Mouse (Mus musculus) ES-E14 (cell line): ENCODE measurements around the gene Slit3. TPM values are rescaled to one million over a fixed set of nuclear protein-coding genes. Genes with fewer than 3 reads are reported as not detected.

Experiments used
- DNase-seq: peaks from one replicate; pipeline ENCODE4 v3.0.0-alpha.2; 2013; ENCODE audit warnings: low read depth, low spot score
- H3K27ac ChIP-seq: 2 replicates; pipeline ENCODE4 v1.5.1; 2012; ENCODE audit warnings: low read depth, mild to moderate bottlenecking, low read length, moderate library complexity, mixed read lengths; ENCODE audit not compliant: poor library complexity, insufficient read depth, severe bottlenecking
- H3K36me3 ChIP-seq: 2 replicates; pipeline ENCODE4 v1.6.1; 2012; ENCODE audit warnings: mild to moderate bottlenecking, low read length, moderate library complexity, mixed read lengths; ENCODE audit not compliant: control insufficient read depth, poor library complexity, insufficient read depth, severe bottlenecking
- H3K4me1 ChIP-seq, 2 experiments: fragments of 150-350 bp in 1 of 2; sonication (generic) in 1 of 2; 2 replicates each; pipeline ENCODE4 v1.6.1; 2012; ENCODE audit warnings: low read length in 2 of 2, mild to moderate bottlenecking in 1 of 2, mixed read lengths in 1 of 2; ENCODE audit not compliant: control insufficient read depth in 2 of 2, insufficient read depth in 2 of 2, poor library complexity in 1 of 2
- H3K4me3 ChIP-seq, 2 experiments: fragments of 150-350 bp in 1 of 2; sonication (generic) in 1 of 2; 2 replicates each; pipeline ENCODE4 v1.5.1; 2012; ENCODE audit warnings: low read length in 2 of 2, low read depth in 1 of 2, mild to moderate bottlenecking in 1 of 2, mixed read lengths in 1 of 2; ENCODE audit not compliant: insufficient read depth in 1 of 2, poor library complexity in 1 of 2, severe bottlenecking in 1 of 2
- H3K9ac ChIP-seq: 2 replicates; pipeline ENCODE4 v1.6.1; 2012; ENCODE audit warnings: low read depth, mild to moderate bottlenecking, low read length, mixed read lengths; ENCODE audit not compliant: poor library complexity, insufficient read depth, severe bottlenecking
- H3K9me3 ChIP-seq: fragments of 150-350 bp; sonication (generic); 2 replicates; pipeline ENCODE4 v1.6.1; 2012; ENCODE audit warnings: low read depth, mild to moderate bottlenecking, low read length; ENCODE audit not compliant: control insufficient read depth, insufficient read depth
- CHD2 ChIP-seq: IDR thresholded peaks from 2 replicates; pipeline ENCODE4 v1.6.1; 2014; ENCODE audit warnings: mild to moderate bottlenecking, low read depth, low read length, inconsistent platforms
- HCFC1 ChIP-seq: IDR thresholded peaks from 2 replicates; pipeline ENCODE4 v1.6.1; 2012; ENCODE audit warnings: low read length, inconsistent platforms, borderline replicate concordance; ENCODE audit not compliant: insufficient read depth
- MAFK ChIP-seq: IDR thresholded peaks from 2 replicates; pipeline ENCODE4 v1.6.1; 2014; ENCODE audit warnings: mild to moderate bottlenecking, low read depth, low read length, inconsistent platforms; ENCODE audit not compliant: insufficient read depth
- ZC3H11A ChIP-seq: IDR thresholded peaks from 2 replicates; pipeline ENCODE4 v1.6.1; 2012; ENCODE audit warnings: low read depth, mild to moderate bottlenecking, inconsistent platforms, low read length, borderline replicate concordance
- ZNF384 ChIP-seq: IDR thresholded peaks from 2 replicates; pipeline ENCODE4 v1.6.1; 2012; ENCODE audit warnings: low read depth, low read length, inconsistent platforms
- in situ Hi-C, 2 experiments: fragments of 600-800 bp; cut with MboI; formaldehyde crosslinking; loops; one replicate each; pipeline ENCODE4 v1.15.1; 2025; ENCODE audit warnings: low sequenced_read_pairs in 2 of 2, inconsistent platforms in 1 of 2; ENCODE audit not compliant: unreplicated experiment in 2 of 2
- total RNA-seq: library from RNA; depleted of rRNA; stranded (reverse); fragments of 300-350 nt; gene quantifications from 2 replicates; pipeline ENCODE4 v1.2.3, GENCODE M21; 2012

Gene Slit3
- total RNA-seq, 1 experiment = 3.7 TPM

- in situ Hi-C loops = loop anchor here in 1 of 2 experiments (25.0 kb wide), 1 partner anchor 189 kb away; no protein-coding TSS in a partner anchor
Measured at GRCm38 (mm10) chr11:35473617-35473996, 352.6 kb downstream of the Slit3 start.

GRCm38 (mm10) chr11:35480146-35480545 lies 359.1 kb downstream of the Slit3 start:
- Histone ChIP-seq H3K36me3 (no peaks in the 10 kb centered on the region), H3K27ac (no peak overlapping the region), H3K4me1 (peaks cover 0 to 4% of the 10 kb centered on the region in 2 experiments; a peak in 1 of 4 replicates), H3K9me3 (no peaks in the 10 kb centered on the region), H3K9ac (no peak overlapping the region), H3K4me3 (no peak overlapping the region)
- DNase-seq = peak; percentile 15
- TF ChIP-seq ZC3H11A = no peak
- no peak for TF ChIP-seq HCFC1
- no peak for TF ChIP-seq MAFK
- no peak for TF ChIP-seq CHD2
- no peak for TF ChIP-seq ZNF384
- in situ Hi-C loops = no loop called here

More at GRCm38 (mm10) chr11:35473617-35473996, 352.6 kb downstream of the Slit3 start:
- no peak for TF ChIP-seq ZC3H11A
- 0 out of 2 replicates have a peak, but pooled peaks have one; percentile 18 for TF ChIP-seq MAFK
- H3K9me3 ChIP-seq = no peaks in the 10 kb centered on the region
- H3K9ac ChIP-seq = no peak overlapping the region
- no peaks in the 10 kb centered on the region for H3K4me1 ChIP-seq
- H3K27ac ChIP-seq = no peak overlapping the region
- DNase-seq = no peak
- H3K36me3 ChIP-seq = no peaks in the 10 kb centered on the region
- no peak overlapping the region for H3K4me3 ChIP-seq

GRCm38 (mm10) chr11:35481611-35482363 lies 360.8 kb downstream of the Slit3 start:
- Histone ChIP-seq H3K36me3 (no peaks in the 10 kb centered on the region), H3K9ac (no peak overlapping the region), H3K27ac (no peak overlapping the region), H3K9me3 (no peaks in the 10 kb centered on the region), H3K4me1 (peaks cover 2 to 4% of the 10 kb centered on the region in 2 experiments; a peak in 1 of 4 replicates), H3K4me3 (no peak overlapping the region)
- TF ChIP-seq CHD2 (no peak), ZC3H11A (no peak), ZNF384 (no peak), MAFK (no peak), HCFC1 (no peak)
- no peak for DNase-seq
- in situ Hi-C loops = no loop called here

- Histone ChIP-seq H3K27ac (no peak overlapping the region), H3K36me3 (no peaks in the 10 kb centered on the region), H3K9ac (no peak overlapping the region), H3K9me3 (no peaks in the 10 kb centered on the region), H3K4me3 (no peak overlapping the region), H3K4me1 (peaks cover 4 to 7% of the 10 kb centered on the region in 2 experiments; a peak in 2 of 4 replicates)
- peak; percentile 11 for DNase-seq
- in situ Hi-C loops = no loop called here
- TF ChIP-seq CHD2 = no peak
- no peak for TF ChIP-seq ZC3H11A
- TF ChIP-seq ZNF384 = no peak
- no peak for TF ChIP-seq MAFK
- TF ChIP-seq HCFC1 = no peak
Measured at GRCm38 (mm10) chr11:35487966-35488365, 366.9 kb downstream of the Slit3 start.

- in situ Hi-C loops = no loop called here
- no peak for TF ChIP-seq CHD2
- no peak for TF ChIP-seq MAFK
- no peak for TF ChIP-seq ZNF384
- no peak for TF ChIP-seq HCFC1
- no peak for TF ChIP-seq ZC3H11A
Measured at GRCm38 (mm10) chr11:35491701-35492100, 370.7 kb downstream of the Slit3 start.

More at GRCm38 (mm10) chr11:35491701-35492100, 370.7 kb downstream of the Slit3 start:
- Histone ChIP-seq H3K9me3 (no peaks in the 10 kb centered on the region), H3K4me3 (no peak overlapping the region), H3K27ac (no peak overlapping the region), H3K36me3 (no peaks in the 10 kb centered on the region), H3K9ac (no peak overlapping the region), H3K4me1 (peaks cover 4% of the 10 kb centered on the region in 2 experiments; a peak in 2 of 4 replicates)
- DNase-seq = no peak
